Mouse (Mus musculus) right cerebral cortex, postnatal 14 days (tissue): ENCODE results near the gene Fbxl2.

Experiments
- DNase-seq: peaks from one replicate; pipeline ENCODE4 v3.0.0; 2022

The Fbxl2 gene

GRCm38 (mm10) chr9:114016402-114016801 is 29.6 kb downstream of the Fbxl2 start:
- DNase-seq: no peak

- DNase-seq: no peak
Observed at GRCm38 (mm10) chr9:114015724-114016123, 30.3 kb downstream of the Fbxl2 start.

- no peak for DNase-seq
Observed at GRCm38 (mm10) chr9:114014034-114014433, 32.0 kb downstream of the Fbxl2 start.

- no peak for DNase-seq
Observed at GRCm38 (mm10) chr9:114011203-114011602, 34.8 kb downstream of the Fbxl2 start.

- DNase-seq: no peak
Observed at GRCm38 (mm10) chr9:114009526-114009925, 36.5 kb downstream of the Fbxl2 start.

- DNase-seq: no peak
Observed at GRCm38 (mm10) chr9:114007850-114008350, 38.1 kb downstream of the Fbxl2 start.

- no peak for DNase-seq
Observed at GRCm38 (mm10) chr9:114006801-114007200, 39.2 kb downstream of the Fbxl2 start.

GRCm38 (mm10) chr9:113998311-113998710 is 47.7 kb downstream of the Fbxl2 start:
- no peak for DNase-seq

- DNase-seq: no peak
Observed at GRCm38 (mm10) chr9:113992810-113993209, 53.2 kb downstream of the Fbxl2 start.

- peak; percentile 87 for DNase-seq
Observed at GRCm38 (mm10) chr9:113990547-113991248, 55.3 kb downstream of the Fbxl2 start.

GRCm38 (mm10) chr9:113984946-113985620 is 60.9 kb downstream of the Fbxl2 start:
- DNase-seq: no peak

- no peak for DNase-seq
Observed at GRCm38 (mm10) chr9:113982883-113983670, 62.9 kb downstream of the Fbxl2 start.

- DNase-seq: no peak
Observed at GRCm38 (mm10) chr9:113982451-113982850, 63.5 kb downstream of the Fbxl2 start.

- no peak for DNase-seq
Observed at GRCm38 (mm10) chr9:113981099-113981880, 64.7 kb downstream of the Fbxl2 start.

GRCm38 (mm10) chr9:113979356-113979755 is 66.6 kb downstream of the Fbxl2 start:
- no peak for DNase-seq

GRCm38 (mm10) chr9:113978656-113979055 is 67.3 kb downstream of the Fbxl2 start:
- no peak for DNase-seq

- DNase-seq: no peak
Observed at GRCm38 (mm10) chr9:113977225-113977840, 68.7 kb downstream of the Fbxl2 start.

- no peak for DNase-seq
Observed at GRCm38 (mm10) chr9:113976264-113976663, 69.7 kb downstream of the Fbxl2 start.

GRCm38 (mm10) chr9:113975442-113975841 is 70.5 kb downstream of the Fbxl2 start:
- no peak for DNase-seq

GRCm38 (mm10) chr9:113974945-113975344 is 71.0 kb downstream of the Fbxl2 start:
- DNase-seq: no peak

- DNase-seq: no peak
Observed at GRCm38 (mm10) chr9:113973857-113974256, 72.1 kb downstream of the Fbxl2 start.

- no peak for DNase-seq
Observed at GRCm38 (mm10) chr9:113971615-113972014, 74.4 kb downstream of the Fbxl2 start.
